Mouse (Mus musculus): ENCODE measurements at regions not wholly inside any gene's neighbourhood (a gene's known extent, or its start where the extent isn't known, plus 50 kb on each side); places are given as distances from the start of the nearest gene placed in this dataset.

DNA sequence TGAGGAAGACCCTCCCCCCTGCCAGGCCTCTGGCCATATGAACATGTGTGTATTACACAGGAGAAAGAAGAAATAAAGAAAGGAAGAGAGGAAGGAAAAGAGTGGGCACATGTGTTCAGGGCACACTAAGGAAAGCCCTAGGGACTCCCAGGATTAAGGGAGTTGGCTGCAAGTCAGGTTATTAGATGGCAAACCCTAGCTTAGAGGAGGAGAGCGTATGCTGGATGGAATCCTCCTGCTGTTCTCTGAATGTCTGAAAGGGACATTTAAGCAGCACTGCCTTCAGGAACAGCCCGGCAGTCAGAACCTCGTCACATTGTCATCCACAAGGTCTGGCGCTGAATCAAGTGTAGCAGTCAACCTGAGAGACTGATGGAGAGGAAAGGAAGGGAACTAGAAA lies 98.1 kb upstream of the Ppp1r26 start:
- TF ChIP-seq TAL1 (IDR thresholded peaks at IDR 0.05; ENCODE audit: low read length) (no peak), GATA1 (IDR thresholded peaks at IDR 0.05; ENCODE audit: low read length) (no peak)
